Mouse (Mus musculus) spleen, adult 12 weeks (tissue): ENCODE measurements around the gene Flywch1.

Experiments used
- DNase-seq: peaks from one replicate; pipeline ENCODE4 v3.0.0; 2022; ENCODE audit warnings: low spot score

The Flywch1 gene

GRCm38 (mm10) chr17:23704741-23705140, 66.7 kb downstream of the Flywch1 start:
- DNase-seq, result no peak

- DNase-seq, result no peak
Measured at GRCm38 (mm10) chr17:23703301-23703700, 68.1 kb downstream of the Flywch1 start.
